Mouse (Mus musculus): ENCODE results near the gene Exph5.

Exph5 gene

GRCm38 (mm10) chr9:53356219-53357155, 55.0 kb downstream of the Exph5 start:
- DNase-seq (ENCODE audit: extremely low read depth, low read depth), result no peak

GRCm38 (mm10) chr9:53371339-53371738, 69.9 kb downstream of the Exph5 start:
- no peak for DNase-seq (ENCODE audit: extremely low read depth, low read depth)

- no peak for DNase-seq (ENCODE audit: extremely low read depth, low read depth)
Observed at GRCm38 (mm10) chr9:53375907-53376306, 74.4 kb downstream of the Exph5 start.

GRCm38 (mm10) chr9:53376820-53377219, 75.3 kb downstream of the Exph5 start:
- DNase-seq (ENCODE audit: extremely low read depth, low read depth), result no peak

GRCm38 (mm10) chr9:53377597-53377996, 76.1 kb downstream of the Exph5 start:
- no peak for DNase-seq (ENCODE audit: extremely low read depth, low read depth)

GRCm38 (mm10) chr9:53378171-53378570, 76.7 kb downstream of the Exph5 start:
- no peak for DNase-seq (ENCODE audit: extremely low read depth, low read depth)

- no peak for DNase-seq (ENCODE audit: extremely low read depth, low read depth)
Observed at GRCm38 (mm10) chr9:53380595-53380994, 79.1 kb downstream of the Exph5 start.

GRCm38 (mm10) chr9:53381113-53381615, 79.7 kb downstream of the Exph5 start:
- no peak for DNase-seq (ENCODE audit: extremely low read depth, low read depth)

GRCm38 (mm10) chr9:53383951-53384866, 82.7 kb downstream of the Exph5 start, which contains the start of gene Kdelc2:
TSS of gene Kdelc2 (plus strand) at chr9:53384025.
- DNase-seq (ENCODE audit: extremely low read depth, low read depth), result no peak

- no peak for DNase-seq (ENCODE audit: extremely low read depth, low read depth)
Observed at GRCm38 (mm10) chr9:53384873-53385272, 83.4 kb downstream of the Exph5 start.

GRCm38 (mm10) chr9:53387431-53387830, 86.0 kb downstream of the Exph5 start:
- DNase-seq (ENCODE audit: extremely low read depth, low read depth), result no peak

- no peak for DNase-seq (ENCODE audit: extremely low read depth, low read depth)
Observed at GRCm38 (mm10) chr9:53389109-53389508, 87.6 kb downstream of the Exph5 start.

- no peak for DNase-seq (ENCODE audit: extremely low read depth, low read depth)
Observed at GRCm38 (mm10) chr9:53390136-53390535, 88.7 kb downstream of the Exph5 start.

GRCm38 (mm10) chr9:53397685-53398387, 96.4 kb downstream of the Exph5 start:
- no peak for DNase-seq (ENCODE audit: extremely low read depth, low read depth)

GRCm38 (mm10) chr9:53398388-53398700, 96.9 kb downstream of the Exph5 start:
- peak; percentile 55 for DNase-seq (ENCODE audit: extremely low read depth, low read depth)

- DNase-seq (ENCODE audit: extremely low read depth, low read depth), result no peak
Observed at GRCm38 (mm10) chr9:53399537-53399936, 98.1 kb downstream of the Exph5 start.

- no peak for DNase-seq (ENCODE audit: extremely low read depth, low read depth)
Observed at GRCm38 (mm10) chr9:53400696-53401095, 99.2 kb downstream of the Exph5 start.

GRCm38 (mm10) chr9:53401146-53401545, 99.7 kb downstream of the Exph5 start:
- no peak for DNase-seq (ENCODE audit: extremely low read depth, low read depth)

GRCm38 (mm10) chr9:53402291-53402711, 100.8 kb downstream of the Exph5 start, which contains the start of gene 4930550C14Rik:
TSS of gene 4930550C14Rik (plus strand) at chr9:53402325.
- DNase-seq (ENCODE audit: extremely low read depth, low read depth), result no peak

GRCm38 (mm10) chr9:53402991-53403390, 101.5 kb downstream of the Exph5 start:
- DNase-seq (ENCODE audit: extremely low read depth, low read depth), result no peak

All from MEL-GATA-1-ER (cell line).